Mouse (Mus musculus): Measurements from ENCODE around the gene Nin.

DNA sequence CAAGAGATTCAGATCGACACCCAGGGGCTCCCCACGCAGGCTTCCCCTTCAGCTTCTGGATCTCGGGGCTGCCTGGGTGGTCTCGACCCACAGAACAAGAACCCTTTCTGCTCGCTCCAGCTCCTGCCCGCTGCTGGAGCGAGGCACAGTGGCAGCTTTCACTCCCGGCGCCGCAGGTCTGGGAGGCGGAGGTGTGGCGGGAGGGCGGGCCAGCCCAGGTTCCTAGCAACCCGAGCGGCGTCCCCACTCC lies 2.5 kb downstream of the Nin start:
- TF ChIP-seq MAFK (IDR thresholded peaks at IDR 0.05; ENCODE audit: insufficient read depth, low read depth, low read length) (no peak), ZC3H11A (IDR thresholded peaks at IDR 0.05; ENCODE audit: borderline replicate concordance, low read depth, low read length) (no peak)
